Mouse (Mus musculus): ENCODE measurements around the gene Etl4.

Gene Etl4

GRCm38 (mm10) chr2:20442731-20443130, 533.2 kb downstream of the Etl4 start:
- no peak for DNase-seq (ENCODE audit: low read depth, low spot score)

- no peak for DNase-seq (ENCODE audit: low read depth, low spot score)
Observed at GRCm38 (mm10) chr2:20443671-20444440, 534.3 kb downstream of the Etl4 start.

GRCm38 (mm10) chr2:20445156-20446155, 535.9 kb downstream of the Etl4 start:
- no peak for DNase-seq (ENCODE audit: low read depth, low spot score)

- DNase-seq (ENCODE audit: low read depth, low spot score): no peak
Observed at GRCm38 (mm10) chr2:20446180-20446579, 536.6 kb downstream of the Etl4 start.

GRCm38 (mm10) chr2:20450945-20451344, 541.4 kb downstream of the Etl4 start:
- no peak for DNase-seq (ENCODE audit: low read depth, low spot score)

- DNase-seq (ENCODE audit: low read depth, low spot score): no peak
Observed at GRCm38 (mm10) chr2:20453506-20454206, 544.1 kb downstream of the Etl4 start.

GRCm38 (mm10) chr2:20479199-20479598, 569.6 kb downstream of the Etl4 start:
- DNase-seq (ENCODE audit: low read depth, low spot score): no peak

GRCm38 (mm10) chr2:20486137-20486788, 576.7 kb downstream of the Etl4 start:
- DNase-seq (ENCODE audit: low read depth, low spot score): no peak

GRCm38 (mm10) chr2:20489090-20489489, 579.5 kb downstream of the Etl4 start:
- DNase-seq (ENCODE audit: low read depth, low spot score): no peak

GRCm38 (mm10) chr2:20492125-20492524, 582.5 kb downstream of the Etl4 start:
- no peak for DNase-seq (ENCODE audit: low read depth, low spot score)

GRCm38 (mm10) chr2:20493806-20494205, 584.2 kb downstream of the Etl4 start:
- no peak for DNase-seq (ENCODE audit: low read depth, low spot score)

GRCm38 (mm10) chr2:20494666-20495065, 585.1 kb downstream of the Etl4 start:
- DNase-seq (ENCODE audit: low read depth, low spot score): no peak

- no peak for DNase-seq (ENCODE audit: low read depth, low spot score)
Observed at GRCm38 (mm10) chr2:20496219-20496800, 586.7 kb downstream of the Etl4 start.

GRCm38 (mm10) chr2:20507832-20508723, 598.5 kb downstream of the Etl4 start:
- no peak for DNase-seq (ENCODE audit: low read depth, low spot score)

- DNase-seq (ENCODE audit: low read depth, low spot score): no peak
Observed at GRCm38 (mm10) chr2:20508724-20509052, 599.1 kb downstream of the Etl4 start.

- DNase-seq (ENCODE audit: low read depth, low spot score): no peak
Observed at GRCm38 (mm10) chr2:20510061-20510460, 600.5 kb downstream of the Etl4 start.

- DNase-seq (ENCODE audit: low read depth, low spot score): no peak
Observed at GRCm38 (mm10) chr2:20516270-20516865, 606.8 kb downstream of the Etl4 start.

GRCm38 (mm10) chr2:20517853-20518252, 608.3 kb downstream of the Etl4 start:
- DNase-seq (ENCODE audit: low read depth, low spot score): no peak

- DNase-seq (ENCODE audit: low read depth, low spot score): no peak
Observed at GRCm38 (mm10) chr2:20518506-20518905, 608.9 kb downstream of the Etl4 start.

All from brain, embryonic 18.5 days (tissue).